Mouse (Mus musculus) hindbrain, postnatal 0 days (tissue): ENCODE results near the gene Nop58. TPM values are rescaled to one million over a fixed set of nuclear protein-coding genes. Genes with fewer than 3 reads are reported as not detected.
"Not testable (repeated sequence)": the region's sequence is repeated elsewhere in the genome, so short reads cannot be mapped to it uniquely, and the experiment has no call there.

Experiments used
- ATAC-seq: fragments of 200-750 bp; cut with Nextera tagmentation; 2 replicates; pipeline ENCODE4 v1.8.0; 2017; ENCODE audit warnings: mild to moderate bottlenecking, moderate TSS enrichment, moderate library complexity
- DNase-seq: peaks from one replicate; pipeline ENCODE4 v3.0.0-alpha.2; 2015; ENCODE audit warnings: low spot score
- H3K27ac ChIP-seq: fragments of 300-500 bp; sonication (generic); 2 replicates; pipeline ENCODE4 v1.5.1; 2014; ENCODE audit warnings: mild to moderate bottlenecking
- H3K27me3 ChIP-seq: fragments of 300-500 bp; sonication (generic); 2 replicates; pipeline ENCODE4 v1.6.1; 2014; ENCODE audit warnings: low read length, mixed read lengths; ENCODE audit not compliant: insufficient read depth
- H3K36me3 ChIP-seq: fragments of 300-500 bp; sonication (generic); 2 replicates; pipeline ENCODE4 v1.6.1; 2014; ENCODE audit warnings: low read length, mixed read lengths; ENCODE audit not compliant: insufficient read depth
- H3K4me1 ChIP-seq: fragments of 300-500 bp; sonication (generic); 2 replicates; pipeline ENCODE4 v1.6.1; 2014; ENCODE audit warnings: antibody characterized with exemption, low read length, mixed read lengths; ENCODE audit not compliant: insufficient read depth
- H3K4me2 ChIP-seq: fragments of 300-500 bp; sonication (generic); 2 replicates; pipeline ENCODE4 v1.6.1; 2014; ENCODE audit warnings: low read depth, mild to moderate bottlenecking, low read length, moderate library complexity, mixed read lengths
- H3K4me3 ChIP-seq: fragments of 300-500 bp; sonication (generic); 2 replicates; pipeline ENCODE4 v1.5.1; 2014; ENCODE audit warnings: low read length
- H3K9ac ChIP-seq: fragments of 300-500 bp; sonication (generic); replicated peaks from 2 replicates; pipeline ENCODE4 v1.6.1; 2014; ENCODE audit warnings: mild to moderate bottlenecking, low read length, moderate library complexity, mixed read lengths
- H3K9me3 ChIP-seq: fragments of 300-500 bp; sonication (generic); 2 replicates; pipeline ENCODE4 v1.6.1; 2016; ENCODE audit warnings: low read length, mixed read lengths
- CTCF ChIP-seq: IDR thresholded peaks from 2 replicates; pipeline ENCODE4 v1.5.1; 2016; ENCODE audit warnings: antibody characterized with exemption, control low read depth, low read depth
- WGBS: fragments of 180-500 bp; shearing (Covaris S2); extraction: QIAGEN DNeasy Blood & Tissue Kit; methylation state at CpG from one replicate; pipeline ENCODE4 v1.1.7; 2014; 5-methylcytosine and 5-hydroxymethylcytosine counted together
- polyA plus RNA-seq: library from polyadenylated mRNA; unstranded; fragments of >200 nt; fragmentation: Nextera tagmentation; extraction: Ambion mirVana; gene quantifications from 2 replicates; pipeline ENCODE4 v1.2.1, GENCODE M21; 2015
- total RNA-seq: library from RNA; depleted of rRNA; stranded (reverse); fragments of >200 nt; gene quantifications from 2 replicates; pipeline ENCODE4 v1.2.3, GENCODE M21; 2014; rRNA removed

The Nop58 gene
- 41.6 and 80.7 TPM in 2 replicates for total RNA-seq
- 136 and 146 TPM in 2 replicates for polyA plus RNA-seq

DNA sequence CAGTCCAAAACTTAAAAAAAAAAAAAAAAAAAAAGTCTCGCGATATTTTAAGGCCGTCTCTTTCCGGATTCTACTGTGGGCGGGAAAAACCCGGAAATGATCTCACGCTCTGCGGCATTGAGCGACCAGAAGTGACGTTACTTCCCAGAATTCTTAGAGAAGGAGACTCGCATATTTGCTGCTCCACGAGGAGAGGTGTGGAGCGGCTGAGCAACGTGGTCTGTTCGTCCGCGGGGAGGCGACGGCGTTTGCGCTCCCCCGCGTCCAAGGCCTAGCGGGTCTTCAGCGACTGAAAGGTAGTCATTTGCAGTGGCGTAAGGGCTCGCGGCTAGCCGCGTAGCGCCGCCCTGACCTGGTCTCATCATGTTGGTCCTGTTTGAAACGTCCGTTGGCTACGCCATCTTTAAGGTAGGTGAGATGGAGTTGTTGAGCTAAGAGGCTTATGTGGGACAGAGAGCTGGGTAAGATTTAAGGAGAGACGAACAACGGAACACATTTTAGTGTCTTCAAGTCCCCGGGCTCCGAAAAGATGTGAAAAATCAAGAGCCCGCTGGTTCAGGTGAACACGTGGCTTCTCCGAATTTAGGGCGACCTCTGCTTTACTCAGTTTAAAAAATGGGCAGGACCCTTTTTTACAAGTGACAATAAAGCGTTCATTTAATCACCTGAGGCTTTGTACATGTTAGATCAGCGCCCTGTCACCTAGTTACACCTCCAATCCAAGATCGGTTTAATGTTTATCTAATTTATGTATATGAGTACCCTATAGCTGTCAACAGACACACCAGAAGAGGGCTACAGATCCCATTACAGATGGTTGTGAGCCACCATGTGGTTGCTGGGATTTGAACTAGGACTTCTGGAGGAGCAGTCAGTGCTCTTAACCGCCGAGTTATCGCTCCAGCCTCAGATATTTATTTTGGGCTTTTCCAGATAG, at the start of gene Nop58:
Nop58 (plus strand) TSS at position 153 of the 937 bp plus-strand sequence.
- Histone ChIP-seq H3K9ac (peak within 1 kb of the TSS; percentile 73), H3K4me1 (peaks cover 14% of the 10 kb centered on the region), H3K4me3 (peak within 1 kb of the TSS; percentile 86), H3K27ac (peak within 1 kb of the TSS; percentile 93), H3K36me3 (no peaks in the 10 kb centered on the region), H3K9me3 (no peaks in the 10 kb centered on the region), H3K27me3 (no peaks in the 10 kb centered on the region), H3K4me2 (peak within 1 kb of the TSS; percentile 86)
- under 1% methylated on average over 49 of the region's 49 CpGs for WGBS
- TF ChIP-seq CTCF: peak; percentile 19
- DNase-seq (peak; percentile 98), ATAC-seq (peak; percentile 99)

DNA sequence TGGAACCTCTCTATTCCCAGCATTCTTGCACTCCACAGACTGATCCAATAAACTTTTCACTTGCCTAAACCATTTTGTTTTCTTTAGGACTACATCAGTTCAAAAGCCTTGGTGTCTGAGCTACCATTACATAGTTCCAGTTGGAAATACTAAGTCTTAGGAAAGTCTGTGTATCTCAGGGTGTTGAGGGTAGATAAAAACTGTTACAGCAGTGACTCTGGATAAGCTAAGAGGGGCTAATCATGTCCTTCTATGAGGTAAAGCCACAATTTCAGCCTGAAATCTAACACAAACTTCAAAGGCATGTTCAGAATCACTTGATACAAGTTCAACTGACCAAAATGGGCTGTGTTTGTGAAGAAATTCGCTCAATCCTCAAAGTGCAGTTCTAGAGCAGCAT, 48.4 kb upstream of the Nop58 start:
- Histone ChIP-seq H3K9ac (no peak overlapping the region), H3K27me3 (no peaks in the 10 kb centered on the region), H3K4me3 (no peak overlapping the region), H3K4me1 (no peaks in the 10 kb centered on the region), H3K4me2 (no peak overlapping the region), H3K36me3 (no peaks in the 10 kb centered on the region), H3K9me3 (no peaks in the 10 kb centered on the region), H3K27ac (no peak overlapping the region)
- TF ChIP-seq CTCF: no peak
- ATAC-seq: no peak
- no peak for DNase-seq
- WGBS: 95% methylated on average over 1 of the region's 1 CpGs

DNA sequence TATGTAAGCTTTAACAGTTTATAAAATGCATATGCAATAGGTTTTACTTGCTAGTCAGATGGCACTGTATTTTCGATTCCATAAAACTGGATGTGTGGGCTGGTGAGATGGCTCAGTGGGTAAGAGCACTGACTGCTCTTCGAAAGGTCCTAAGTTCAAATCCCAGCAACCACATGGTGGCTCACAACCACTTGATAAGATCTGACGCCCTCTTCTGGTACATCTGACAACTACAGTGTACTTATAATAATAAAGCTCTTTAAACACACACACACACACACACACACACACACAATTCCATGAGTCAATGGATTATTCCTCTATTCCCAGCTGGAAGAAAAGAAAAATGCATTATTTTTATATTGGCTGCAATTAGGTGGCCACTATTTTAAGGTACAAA, 46.4 kb upstream of the Nop58 start:
- WGBS: 84% methylated on average over 3 of the region's 3 CpGs
- no peak for ATAC-seq
- Histone ChIP-seq H3K9me3 (no peaks in the 10 kb centered on the region), H3K4me2 (no peak overlapping the region), H3K27me3 (no peaks in the 10 kb centered on the region), H3K9ac (no peak overlapping the region), H3K4me1 (no peaks in the 10 kb centered on the region), H3K36me3 (peaks cover 4% of the 10 kb centered on the region; the same call in 1 of the 2 replicates), H3K4me3 (no peak overlapping the region), H3K27ac (no peak overlapping the region)
- no peak for DNase-seq
- peak; percentile 20 for TF ChIP-seq CTCF

DNA sequence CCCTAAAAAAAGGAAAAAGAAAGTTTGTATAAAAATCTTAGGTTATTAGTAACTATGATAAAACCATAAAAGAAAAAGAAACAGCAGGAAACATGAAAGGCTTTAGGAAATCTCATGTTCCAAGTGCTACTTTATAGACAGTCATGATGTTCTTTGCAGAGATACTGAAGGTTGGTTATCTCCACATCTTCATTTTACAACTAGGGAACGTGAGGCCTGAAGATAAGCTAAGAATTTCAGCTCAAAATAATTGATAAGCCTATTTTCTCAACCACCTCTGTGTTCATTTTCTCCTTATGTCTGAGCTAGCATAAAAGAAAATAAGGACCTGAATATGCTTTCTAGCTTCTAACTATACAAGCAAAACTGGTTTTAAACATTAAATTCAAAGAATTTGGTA, 42.3 kb upstream of the Nop58 start:
- H3K4me1 ChIP-seq: no peaks in the 10 kb centered on the region
- no peak for ATAC-seq
- H3K4me3 ChIP-seq: no peak overlapping the region
- TF ChIP-seq CTCF: no peak
- H3K27me3 ChIP-seq: no peaks in the 10 kb centered on the region
- H3K27ac ChIP-seq: no peak overlapping the region
- no peaks in the 10 kb centered on the region for H3K9me3 ChIP-seq
- H3K4me2 ChIP-seq: no peak overlapping the region
- 93% methylated on average over 1 of the region's 1 CpGs for WGBS
- H3K9ac ChIP-seq: no peak overlapping the region
- DNase-seq: no peak
- peaks cover 8% of the 10 kb centered on the region; the same call in 1 of the 2 replicates for H3K36me3 ChIP-seq

DNA sequence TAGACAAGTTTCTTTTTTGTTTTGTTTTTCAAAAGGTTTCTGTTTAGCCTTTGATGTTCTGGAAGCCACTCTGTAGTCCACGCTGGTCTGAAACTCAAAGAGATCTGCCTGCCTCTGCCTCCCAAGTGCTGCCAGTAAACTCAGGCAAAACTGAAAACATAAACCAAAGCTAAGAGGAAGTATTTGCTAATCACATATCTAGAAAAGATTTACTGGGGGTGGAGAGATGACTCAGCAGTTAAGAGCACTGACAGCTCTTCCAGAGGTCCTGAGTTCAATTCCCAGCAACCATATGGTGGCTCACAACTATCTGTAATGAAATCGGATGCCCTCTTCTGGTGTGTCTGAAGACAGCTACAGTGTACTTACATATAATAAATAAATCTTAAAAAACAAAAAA, 38.3 kb upstream of the Nop58 start:
- not testable (repeated sequence) for H3K4me3 ChIP-seq, H3K4me2 ChIP-seq, ATAC-seq, DNase-seq, H3K9ac ChIP-seq, H3K27ac ChIP-seq, H3K9me3 ChIP-seq, H3K4me1 ChIP-seq, H3K27me3 ChIP-seq
- WGBS: 96% methylated on average over 2 of the region's 2 CpGs
- H3K36me3 ChIP-seq: peaks cover 12% of the 10 kb centered on the region; the same call in 1 of the 2 replicates

DNA sequence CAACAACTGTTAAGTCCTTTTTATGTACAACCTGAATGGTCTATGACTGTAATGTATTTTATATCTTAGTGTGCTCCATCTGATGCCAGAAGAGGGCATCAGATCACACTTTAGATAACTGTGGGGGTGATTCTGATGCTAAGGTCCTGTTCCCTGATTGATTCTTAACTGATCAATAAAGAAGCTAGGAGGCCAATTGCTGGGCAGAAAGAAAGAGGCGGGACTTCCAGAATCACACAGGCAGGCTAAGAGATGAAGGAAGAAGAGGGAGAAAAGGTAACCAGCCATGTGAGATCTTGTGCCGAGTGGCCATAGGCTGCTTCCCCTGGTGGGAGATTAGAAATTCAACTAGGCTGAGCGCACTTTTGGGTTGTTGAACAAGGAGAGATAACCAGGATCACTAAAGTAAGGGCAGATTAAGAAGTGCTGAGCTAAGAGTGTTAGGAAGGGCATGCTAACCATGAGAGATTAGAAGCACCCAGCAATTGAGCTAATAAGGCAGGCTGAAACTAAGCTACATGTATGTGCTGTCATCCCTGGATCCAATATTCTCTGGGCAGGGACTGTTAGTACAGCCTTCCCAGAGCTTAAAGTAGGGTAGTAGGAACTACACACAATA, 33.5 kb upstream of the Nop58 start:
- H3K36me3 ChIP-seq: peaks cover 7% of the 10 kb centered on the region; the same call in 1 of the 2 replicates
- ATAC-seq: no peak
- H3K4me2 ChIP-seq: no peak overlapping the region
- no peaks in the 10 kb centered on the region for H3K4me1 ChIP-seq
- TF ChIP-seq CTCF: no peak
- H3K9me3 ChIP-seq: no peaks in the 10 kb centered on the region
- no peak for DNase-seq
- H3K9ac ChIP-seq: no peak overlapping the region
- H3K27me3 ChIP-seq: no peaks in the 10 kb centered on the region
- no peak overlapping the region for H3K27ac ChIP-seq
- 89% methylated on average over 3 of the region's 3 CpGs for WGBS
- no peak overlapping the region for H3K4me3 ChIP-seq
